Mouse (Mus musculus) megakaryocyte, adult 5-6 weeks (primary cell): ENCODE results near the gene Fam43a. TPM values are rescaled to one million over a fixed set of nuclear protein-coding genes. Genes with fewer than 3 reads are reported as not detected.

Experiments used
- ATAC-seq: 2 replicates; pipeline ENCODE4 v1.8.0; 2016; ENCODE audit warnings: mild to moderate bottlenecking, inconsistent platforms; ENCODE audit not compliant: poor library complexity, severe bottlenecking
- total RNA-seq, 2 experiments: library from RNA; stranded (forward) in 1 of 2; stranded (reverse) in 1 of 2; fragments of 153-499, 151-499 nt in 1 of 2; fragments of 221-1000, 200-1000 nt in 1 of 2; gene quantifications; 2 replicates each; pipeline versions ENCODE4 v1.2.3 to v1.2.4; 2015 to 2017

Fam43a gene
- total RNA-seq, 2 experiments from 2014 or later: 4.6 to 7.9 TPM

DNA sequence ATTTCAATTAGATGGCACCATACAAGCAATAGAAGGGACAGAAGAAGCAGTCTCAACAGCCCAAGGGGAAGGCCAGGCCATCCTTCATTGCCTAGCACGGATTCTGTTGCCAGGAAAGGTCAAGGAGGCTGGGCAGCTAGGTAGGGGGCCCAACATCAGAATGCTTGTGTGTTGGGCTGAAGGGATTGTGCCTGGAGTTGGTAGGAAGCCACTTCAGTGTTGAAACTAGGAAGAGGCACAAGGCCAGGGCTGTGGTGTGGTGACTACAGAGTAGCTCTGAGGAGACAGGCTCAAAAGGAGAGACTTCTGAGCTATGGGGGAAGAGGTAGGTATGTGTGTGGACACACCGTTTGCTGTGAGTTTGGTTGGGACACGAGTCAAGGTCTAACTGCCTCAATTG lies 4.2 kb upstream of the Fam43a start:
- ATAC-seq: no peak

DNA sequence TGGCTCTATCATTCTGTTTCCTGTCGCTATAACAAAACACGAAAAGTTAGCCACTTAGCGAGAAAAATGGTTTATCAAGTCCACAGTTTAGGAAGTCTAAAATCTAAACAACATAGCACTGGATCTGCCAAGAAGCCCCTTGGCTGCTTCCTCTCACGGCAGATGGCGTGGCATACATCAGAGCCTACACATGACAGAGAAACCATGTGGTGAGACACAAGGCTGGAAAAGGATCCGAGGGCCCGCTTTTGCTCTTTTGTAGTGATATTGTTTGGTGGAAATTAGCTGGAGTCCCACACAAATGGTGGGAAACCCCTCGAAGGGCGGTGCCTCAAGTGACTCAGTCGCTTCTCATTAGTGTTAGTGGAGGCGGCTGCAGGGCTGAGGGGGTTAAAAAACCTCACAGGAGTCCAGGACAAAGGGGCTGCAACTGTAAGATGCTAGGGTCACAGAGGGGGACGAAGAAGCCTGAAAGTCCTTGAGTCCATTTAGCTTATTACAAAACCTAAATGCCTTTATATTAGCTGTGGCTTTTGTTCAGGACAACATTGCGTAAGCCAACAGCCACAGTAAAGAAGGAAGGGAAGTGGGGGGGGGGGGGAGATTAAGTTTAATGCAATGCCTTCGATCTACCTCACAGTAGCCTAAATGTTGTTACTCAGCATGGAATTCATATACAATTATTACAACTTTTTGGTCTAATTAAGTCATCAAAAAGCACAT lies 3.5 kb upstream of the Fam43a start:
- ATAC-seq: no peak

DNA sequence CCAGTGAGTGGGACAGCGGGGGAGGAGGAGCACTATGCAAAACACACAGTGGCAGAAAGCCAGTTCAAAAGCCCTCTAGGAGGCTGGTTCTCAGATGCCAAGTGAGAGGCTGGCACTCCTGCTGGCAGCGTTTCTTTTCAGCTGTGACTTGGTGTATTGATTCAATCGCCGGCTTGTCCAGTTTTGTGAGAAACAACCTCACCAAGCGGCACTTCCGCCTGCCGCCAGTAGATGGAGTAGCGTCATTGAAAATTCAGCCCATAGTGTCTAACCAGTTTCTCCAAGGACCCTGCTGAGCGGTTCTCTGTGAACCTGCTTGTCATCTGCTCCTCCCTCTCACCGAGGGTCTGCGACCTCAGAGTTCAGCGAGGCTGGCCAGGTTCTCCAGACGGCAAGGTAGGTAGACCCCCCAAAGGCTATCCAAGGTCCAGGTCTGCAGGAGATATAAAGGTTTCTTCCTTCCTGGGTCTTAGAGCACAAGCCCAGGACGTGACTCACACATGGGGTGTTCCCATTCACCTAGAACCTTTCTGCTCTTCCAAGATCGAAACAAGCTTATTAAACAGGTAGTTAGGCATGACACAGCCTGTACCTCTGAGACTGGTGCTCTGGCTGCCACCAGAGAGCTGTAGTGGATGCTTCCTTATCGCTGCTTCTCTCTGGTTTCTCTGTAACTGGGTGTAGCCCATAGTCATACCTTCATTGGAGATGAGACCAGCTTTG lies 2.4 kb upstream of the Fam43a start:
- peak; percentile 58 for ATAC-seq

DNA sequence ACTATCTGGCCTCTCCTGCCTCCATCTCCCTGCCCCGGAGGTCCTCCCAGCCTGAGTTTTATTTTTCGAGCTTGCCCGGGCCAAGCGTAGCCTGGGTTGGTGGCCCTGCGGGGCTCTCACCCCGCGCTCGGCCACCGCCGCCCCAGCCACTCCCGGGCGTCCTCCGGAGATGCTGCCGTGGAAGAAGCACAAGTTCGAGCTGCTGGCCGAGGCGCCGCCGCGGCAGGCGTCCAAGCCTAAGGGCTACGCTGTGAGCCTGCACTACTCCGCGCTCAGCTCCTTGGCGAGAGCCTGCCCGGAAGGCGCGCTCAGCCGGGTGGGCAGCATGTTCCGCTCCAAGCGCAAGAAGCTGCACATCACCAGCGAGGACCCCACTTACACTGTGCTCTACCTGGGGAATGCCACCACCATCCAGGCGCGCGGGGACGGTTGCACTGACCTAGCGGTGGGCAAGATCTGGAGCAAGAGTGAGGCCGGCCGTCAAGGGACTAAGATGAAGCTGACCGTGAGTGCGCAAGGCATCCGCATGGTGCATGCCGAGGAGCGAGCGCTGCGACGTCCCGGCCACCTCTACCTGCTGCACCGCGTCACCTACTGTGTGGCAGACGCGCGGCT lies 1.0 kb downstream of the Fam43a start:
- no peak for ATAC-seq

DNA sequence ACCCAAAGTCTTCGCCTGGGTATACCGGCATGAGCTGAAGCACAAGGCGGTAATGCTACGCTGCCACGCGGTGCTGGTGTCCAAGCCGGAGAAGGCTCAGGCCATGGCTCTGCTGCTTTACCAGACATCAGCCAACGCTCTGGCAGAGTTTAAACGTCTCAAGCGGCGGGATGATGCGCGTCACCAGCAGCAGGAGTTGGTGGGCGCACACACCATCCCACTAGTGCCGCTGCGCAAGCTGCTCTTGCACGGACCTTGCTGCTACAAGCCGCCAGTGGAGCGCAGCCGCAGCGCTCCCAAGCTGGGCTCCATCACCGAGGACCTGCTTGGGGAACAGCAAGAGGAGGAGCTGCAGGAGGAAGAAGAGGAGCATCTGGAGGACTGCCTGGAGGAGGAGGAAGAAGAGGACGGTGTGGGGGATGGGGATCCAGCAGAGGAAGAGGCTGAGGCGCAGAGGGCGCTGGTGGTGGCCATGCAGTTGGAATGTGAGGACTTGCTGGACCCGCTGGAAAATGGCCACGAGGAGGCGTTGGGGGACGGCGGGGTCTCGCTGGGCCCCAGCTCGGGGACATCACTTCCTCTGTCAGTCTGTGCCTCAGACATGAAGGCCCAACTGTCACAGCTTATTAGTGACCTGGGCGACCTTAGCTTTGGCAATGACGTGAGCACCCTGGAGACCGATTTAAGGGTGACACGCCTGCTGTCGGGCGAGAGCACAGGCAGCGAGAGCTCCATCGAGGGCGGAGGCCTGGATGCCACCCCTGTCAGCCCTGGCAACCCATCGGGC lies 1.7 kb downstream of the Fam43a start:
- ATAC-seq: no peak

DNA sequence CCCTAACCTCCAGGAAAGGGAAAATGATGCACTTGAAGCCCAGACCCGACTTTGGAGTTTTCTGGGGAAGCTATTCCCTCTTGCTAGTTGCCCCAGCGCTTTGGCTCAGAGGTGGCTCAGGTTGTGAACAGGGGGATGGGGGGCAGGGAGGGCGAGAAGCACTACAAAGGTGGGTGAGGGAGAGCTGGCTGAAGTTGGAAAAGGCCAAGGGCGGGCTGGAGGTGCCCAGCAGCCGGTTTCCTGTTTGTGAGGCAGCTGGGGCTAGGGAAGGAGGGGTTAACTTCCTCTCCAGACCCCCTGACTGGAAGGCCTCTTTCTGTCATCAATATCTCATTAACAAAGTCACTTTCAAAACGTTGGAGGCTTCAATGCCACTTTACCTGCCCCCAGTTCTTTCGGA lies 2.4 kb downstream of the Fam43a start:
- ATAC-seq: no peak

DNA sequence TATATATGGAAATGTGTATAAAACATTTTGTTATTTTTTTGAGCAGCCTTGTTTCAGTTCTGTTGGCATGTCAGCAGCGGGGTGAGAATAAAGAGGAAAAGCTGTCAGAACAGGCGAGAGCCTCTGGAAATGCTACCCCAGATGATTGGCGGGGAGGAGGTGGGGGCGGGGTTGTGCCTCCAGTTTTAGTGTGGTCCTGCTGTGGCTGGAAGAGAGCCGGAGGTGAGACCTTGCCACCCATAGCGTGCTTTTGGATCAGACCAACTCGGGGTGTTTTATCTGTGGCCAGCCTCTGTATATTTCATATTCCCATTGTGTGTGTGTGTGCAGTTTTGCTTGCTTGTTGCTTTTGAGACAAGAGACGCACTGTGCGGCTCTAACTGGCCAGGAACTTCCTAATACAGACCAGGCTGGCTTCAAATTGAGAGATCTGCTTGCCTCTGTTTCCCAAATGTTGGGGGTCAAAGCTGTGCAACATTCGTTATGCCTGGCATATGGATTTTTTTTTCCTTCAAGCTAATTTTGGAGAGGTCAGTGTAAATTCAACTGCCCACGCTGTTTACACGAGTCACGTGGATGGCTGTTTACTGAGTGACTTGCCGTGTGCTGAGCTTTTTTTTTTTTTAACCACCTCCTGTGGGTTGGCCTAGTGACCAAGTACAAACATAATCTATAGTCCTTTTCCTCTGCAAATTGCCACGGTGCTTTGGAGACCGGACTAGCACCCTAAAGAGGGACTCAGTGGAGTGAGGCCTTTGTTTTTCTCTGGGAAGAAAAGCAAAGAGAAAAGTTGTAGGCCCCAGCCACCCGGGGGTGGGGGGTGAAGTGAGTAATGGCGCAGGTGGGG lies 3.4 kb downstream of the Fam43a start:
- no peak for ATAC-seq

DNA sequence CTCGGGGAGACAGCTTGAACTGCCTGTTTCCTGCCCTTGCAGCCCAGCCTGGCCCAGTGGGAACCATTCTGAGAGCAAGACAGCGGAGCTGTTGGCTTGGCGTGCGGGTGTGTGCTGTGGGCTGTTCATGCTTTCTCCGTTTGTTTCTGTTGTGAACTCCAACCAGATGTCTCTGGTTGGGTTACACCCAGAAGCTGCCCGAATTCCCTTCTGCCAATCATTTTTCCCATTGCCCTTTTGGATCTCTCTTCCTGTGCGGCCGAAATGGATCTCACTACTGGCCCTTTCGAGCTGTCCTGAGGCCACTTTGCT lies 4.0 kb downstream of the Fam43a start:
- ATAC-seq: no peak

DNA sequence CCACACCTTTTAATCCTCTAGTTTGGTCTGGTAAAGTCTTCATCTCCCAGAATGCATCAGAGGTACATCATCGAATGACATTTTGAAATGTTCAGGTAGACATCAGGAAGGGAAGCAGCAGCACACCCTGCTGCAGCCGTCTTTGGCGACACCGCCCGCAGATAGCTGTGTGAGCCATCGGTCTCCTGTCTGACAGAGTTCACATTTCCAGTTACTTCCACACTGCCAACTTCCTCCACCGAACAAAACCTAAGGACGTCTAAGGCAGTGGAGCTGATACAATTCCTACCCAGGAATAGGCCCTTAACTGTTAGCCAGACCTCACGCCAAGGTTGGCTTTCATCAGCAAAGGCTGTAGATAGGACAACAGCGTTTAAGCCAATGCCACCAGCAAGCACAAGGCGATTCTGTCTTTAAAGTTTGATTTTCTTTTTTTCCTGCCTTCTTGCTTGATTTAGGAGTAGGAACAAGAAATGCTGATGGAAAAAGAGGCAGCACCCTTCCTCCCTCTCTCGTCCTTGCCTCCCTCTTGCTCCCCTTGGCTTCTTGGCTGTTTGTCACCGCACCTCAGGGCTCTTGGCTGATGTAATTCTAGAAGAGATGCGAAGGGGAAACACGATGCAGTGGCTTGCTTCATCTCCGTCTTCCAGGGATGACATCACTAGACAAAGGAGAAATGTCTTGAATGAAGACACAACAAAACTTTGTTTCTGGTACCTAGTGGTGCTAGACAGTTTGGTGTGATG lies 4.7 kb downstream of the Fam43a start:
- no peak for ATAC-seq

DNA sequence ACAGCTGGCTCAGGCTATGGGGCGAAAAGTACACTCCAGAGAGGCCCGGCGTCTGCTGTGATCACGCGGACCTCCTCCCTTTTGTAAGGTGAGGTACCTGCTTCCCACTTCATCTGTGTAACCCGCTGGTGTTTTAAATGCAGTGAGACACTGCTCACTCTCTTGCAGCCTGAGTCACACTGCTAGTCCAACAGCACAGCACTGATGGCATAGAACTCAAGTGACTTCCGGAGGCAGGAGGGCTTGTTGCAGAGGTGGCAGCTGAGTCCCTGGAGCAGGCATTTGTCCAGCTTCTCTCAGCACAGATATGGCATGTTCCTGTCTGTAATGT lies 5.2 kb downstream of the Fam43a start:
- no peak for ATAC-seq

DNA sequence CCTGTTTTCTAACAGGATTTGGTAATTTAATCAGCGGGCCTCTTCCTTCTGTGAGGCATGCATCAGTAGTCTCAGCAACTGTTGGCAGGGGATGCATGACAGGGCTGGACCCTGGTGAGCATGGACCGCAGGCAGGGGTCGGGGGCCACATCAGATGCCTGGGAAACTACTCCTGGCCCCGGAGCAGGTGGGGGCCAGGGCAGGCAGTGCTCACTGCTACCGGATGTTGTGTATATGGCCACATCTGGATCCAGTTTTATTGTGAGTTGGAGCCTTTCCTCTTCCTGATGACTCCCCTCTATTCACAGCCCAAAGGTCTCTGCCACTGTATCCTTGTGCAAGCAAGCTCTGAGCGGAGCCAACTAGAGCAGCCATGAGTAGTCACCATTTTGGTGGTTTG lies 6.0 kb downstream of the Fam43a start:
- ATAC-seq: no peak

DNA sequence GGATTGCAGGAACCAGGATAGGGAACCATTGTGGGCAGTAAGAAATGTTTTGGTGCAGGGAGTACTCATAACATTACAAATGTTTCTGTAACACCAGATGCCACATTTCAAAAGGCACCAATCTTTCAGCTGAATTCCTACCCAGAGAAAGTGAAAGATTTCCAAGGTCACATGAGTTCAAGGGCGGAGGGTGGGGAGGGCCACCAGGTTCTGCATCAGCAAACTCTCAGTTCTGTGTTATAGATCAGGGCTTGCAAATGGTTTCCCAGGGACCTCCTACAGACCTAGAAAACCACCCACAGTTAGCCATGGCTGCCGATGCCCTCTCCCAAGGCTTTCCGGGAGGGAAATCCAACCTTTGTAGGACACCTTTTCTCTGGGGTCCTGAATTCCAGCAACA lies 8.3 kb downstream of the Fam43a start:
- ATAC-seq: no peak

DNA sequence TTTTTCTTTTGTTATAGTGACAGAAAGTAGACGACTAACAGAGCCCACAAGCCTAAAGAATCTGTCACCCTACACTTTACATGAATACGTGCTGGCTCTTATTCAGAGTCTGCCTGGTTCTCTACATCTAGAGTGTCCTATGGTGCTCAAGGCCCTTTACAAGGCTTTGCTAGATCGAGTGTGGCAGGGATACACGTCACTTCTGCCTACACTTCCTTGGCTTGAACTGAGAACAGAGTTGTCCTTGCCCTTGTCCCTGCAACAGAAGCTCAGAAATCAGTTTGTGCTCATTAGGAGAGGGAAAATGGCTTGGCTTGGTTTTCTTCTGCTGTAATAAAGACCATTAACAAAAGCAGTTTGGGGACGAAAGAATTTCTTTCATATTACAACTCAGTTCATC lies 11.8 kb downstream of the Fam43a start:
- ATAC-seq: no peak

DNA sequence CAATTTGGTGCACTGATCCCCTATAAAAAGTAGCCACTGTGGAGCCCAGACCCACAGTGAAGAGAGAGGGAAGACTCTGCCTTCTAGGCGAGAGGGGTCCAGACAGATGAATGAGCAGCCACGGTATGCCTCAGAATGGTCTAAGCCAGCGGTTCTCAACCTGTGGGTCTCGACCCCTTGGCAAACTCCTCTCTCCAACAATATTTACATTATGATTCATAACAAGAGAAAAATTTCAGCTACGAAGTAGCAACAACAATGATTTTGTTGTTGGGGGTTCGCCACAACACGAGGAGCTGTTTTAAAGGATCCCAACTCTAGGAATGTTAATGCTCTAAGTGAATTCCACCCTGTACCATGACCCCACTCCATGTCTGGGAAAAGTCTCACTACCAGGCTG lies 13.6 kb downstream of the Fam43a start:
- ATAC-seq: no peak

DNA sequence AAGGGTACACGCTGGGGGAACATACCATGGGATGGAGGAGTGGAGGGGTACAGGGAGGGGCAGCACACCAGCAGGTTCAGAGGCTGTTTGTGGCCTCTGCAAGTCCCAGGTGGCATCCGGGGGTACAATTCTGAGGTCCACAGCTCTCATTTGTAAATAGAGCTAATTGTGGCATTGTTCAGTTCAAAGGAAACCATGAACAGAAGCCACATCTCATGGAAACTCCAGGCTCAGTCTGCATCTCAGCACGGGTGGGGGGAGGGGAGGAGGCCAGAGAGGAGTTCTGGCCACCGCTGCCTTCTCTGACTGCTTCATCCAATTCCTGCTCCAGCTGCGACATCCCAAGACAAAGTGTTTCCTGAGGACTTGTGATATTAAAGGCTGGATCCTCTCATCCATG lies 14.6 kb downstream of the Fam43a start:
- no peak for ATAC-seq

DNA sequence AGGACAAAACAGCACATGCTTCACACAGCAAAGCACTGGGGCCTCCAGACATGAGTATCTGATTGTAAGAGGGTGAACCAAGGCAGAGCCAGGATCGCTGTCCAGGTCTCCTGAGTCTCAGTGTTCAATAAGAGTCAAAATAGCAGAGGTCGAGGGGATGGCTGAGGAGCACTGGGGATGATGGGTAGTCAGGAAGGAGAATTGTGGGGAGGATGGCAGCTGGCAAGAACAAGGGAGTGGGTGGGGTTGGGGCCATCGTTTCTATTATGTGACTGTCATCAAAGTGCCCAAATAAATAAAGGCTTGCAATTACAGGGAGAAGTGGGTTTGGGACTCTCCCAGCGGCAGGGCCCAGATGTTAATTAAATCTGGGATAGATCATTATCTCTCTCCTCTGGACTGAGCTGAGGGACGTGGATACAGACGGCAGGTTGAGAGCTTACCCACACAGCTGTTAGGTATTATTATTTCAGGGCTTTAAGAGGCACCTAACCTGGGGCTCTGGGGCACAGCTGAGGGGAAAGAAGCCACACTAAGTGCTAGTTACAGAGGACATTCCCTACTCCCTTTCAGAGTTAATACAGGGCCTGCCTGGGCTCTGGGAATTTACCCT lies 15.3 kb downstream of the Fam43a start:
- no peak for ATAC-seq

DNA sequence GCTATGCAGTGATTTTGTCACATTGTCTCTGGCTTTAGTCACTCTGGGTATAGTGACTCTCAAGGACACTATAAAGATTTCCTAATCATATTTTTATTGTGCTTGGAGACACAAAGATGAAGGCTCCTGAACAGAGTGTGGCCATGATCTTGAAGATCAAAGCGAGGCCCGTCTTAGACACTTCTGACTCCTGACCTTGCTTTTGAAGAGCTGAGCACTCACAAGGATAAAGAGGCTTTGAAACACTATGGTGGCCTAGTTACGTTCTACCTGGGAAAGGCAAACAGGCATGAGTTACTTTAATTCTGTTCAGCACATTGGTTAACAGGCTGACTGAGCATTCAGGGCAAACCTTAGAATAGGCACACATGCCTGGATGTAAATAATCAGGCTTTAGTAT lies 16.8 kb downstream of the Fam43a start:
- no peak for ATAC-seq

DNA sequence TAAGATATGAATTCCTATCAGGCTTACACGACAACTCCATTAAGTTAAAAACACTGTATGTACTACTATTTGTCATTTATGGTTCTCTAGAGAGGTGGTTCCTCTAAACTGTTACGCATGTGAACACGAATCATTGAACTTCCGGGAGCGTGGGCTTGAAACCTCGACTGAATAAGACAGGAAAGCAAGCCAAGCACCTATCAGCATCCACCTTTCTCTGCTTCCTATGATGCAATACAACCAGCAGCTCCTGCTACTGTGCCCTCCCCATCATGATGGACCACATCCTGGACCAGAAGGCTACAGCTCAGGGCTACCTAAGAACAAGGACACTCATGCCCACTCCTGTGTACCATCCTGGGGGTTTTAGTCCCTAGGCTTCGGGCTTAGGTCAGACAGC lies 24.1 kb downstream of the Fam43a start:
- ATAC-seq: 0 out of 2 replicates have a peak, but pooled peaks have one; percentile 38

DNA sequence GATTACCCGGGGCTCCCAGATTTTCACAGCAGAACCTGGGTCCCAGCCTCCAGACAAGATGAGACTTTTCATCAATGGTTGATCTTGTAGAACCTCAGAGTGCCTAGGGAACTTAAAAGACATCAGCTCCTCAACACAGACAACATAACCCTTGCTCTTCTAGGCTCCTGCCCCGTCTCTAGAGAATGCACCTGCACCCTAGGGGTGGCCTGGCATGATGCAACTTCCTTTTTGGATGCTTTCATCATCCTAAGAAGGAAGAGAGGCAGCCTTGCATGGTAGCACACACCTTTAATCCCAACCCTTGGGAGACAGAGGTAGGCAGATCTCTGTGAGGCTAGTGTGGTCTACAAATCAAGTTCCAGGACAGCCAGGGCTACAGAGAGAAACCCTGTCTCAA lies 25.1 kb downstream of the Fam43a start:
- no peak for ATAC-seq
